Mouse (Mus musculus) adrenal gland, adult 18-20 months (tissue): Measurements from ENCODE around the gene Vstm4. TPM values are rescaled to one million over a fixed set of nuclear protein-coding genes. Genes with fewer than 3 reads are reported as not detected.

ENCODE experiments used
- DNase-seq, 2 experiments: peaks; one replicate each; pipeline ENCODE4 v3.0.0; 2021 to 2022; ENCODE audit warnings: low spot score in 2 of 2
- total RNA-seq, 2 experiments: library from RNA; stranded (reverse); gene quantifications; 1 replicate in 1 of 2; 2 replicates in 1 of 2; pipeline ENCODE4 v1.2.3; 2021

The Vstm4 gene
- total RNA-seq, 2 experiments from 2014 or later: 9.7 to 12.9 TPM

- DNase-seq: no peak
Measured at GRCm38 (mm10) chr14:32934064-32934463, 77.5 kb downstream of the Vstm4 start.

GRCm38 (mm10) chr14:32939217-32939616, 82.7 kb downstream of the Vstm4 start:
- DNase-seq: no peak

- no peak for DNase-seq
Measured at GRCm38 (mm10) chr14:32947512-32947911, 91.0 kb downstream of the Vstm4 start.

- no peak for DNase-seq
Measured at GRCm38 (mm10) chr14:32950312-32951301, 94.1 kb downstream of the Vstm4 start.

GRCm38 (mm10) chr14:32956486-32956885, 99.9 kb downstream of the Vstm4 start:
- no peak for DNase-seq

GRCm38 (mm10) chr14:32958671-32959070, 102.1 kb downstream of the Vstm4 start:
- no peak for DNase-seq

- DNase-seq: peak; percentile 62 to 65
Measured at GRCm38 (mm10) chr14:32960481-32960880, 103.9 kb downstream of the Vstm4 start.

GRCm38 (mm10) chr14:32964742-32965141, 108.2 kb downstream of the Vstm4 start:
- no peak for DNase-seq

- DNase-seq: no peak
Measured at GRCm38 (mm10) chr14:32970700-32971099, 114.1 kb downstream of the Vstm4 start.

- DNase-seq: no peak
Measured at GRCm38 (mm10) chr14:32984176-32984738, 127.7 kb downstream of the Vstm4 start.

- no peak for DNase-seq
Measured at GRCm38 (mm10) chr14:32986659-32987058, 130.1 kb downstream of the Vstm4 start.

Other genes with a start within 250 kb of the Vstm4 start
- under 1 TPM in 1 of 2 experiments, not detected in 1; 0.22 TPM for gene 3425401B19Rik, start 171.5 kb upstream of the Vstm4 start, total RNA-seq
- 1 to 10 TPM; 2.2 to 2.3 TPM for gene Tmem273, start 70.8 kb upstream of the Vstm4 start, total RNA-seq
- under 1 TPM in 1 of 2 experiments, not detected in 1; 0.29 TPM for gene Fam170b, start 22.8 kb upstream of the Vstm4 start, total RNA-seq
- gene Lrrc18, start 134.6 kb downstream of the Vstm4 start, total RNA-seq: under 1 TPM; 0.70 to 0.76 TPM